Mouse (Mus musculus) midbrain, embryonic 13.5 days (tissue): ENCODE measurements at regions not wholly inside any gene's neighbourhood (a gene's known extent, or its start where the extent isn't known, plus 50 kb on each side); places are given as distances from the start of the nearest gene placed in this dataset.

Source experiments
- ATAC-seq: fragments of 200-750 bp; cut with Nextera tagmentation; 2 replicates; pipeline ENCODE4 v1.8.0; 2017; ENCODE audit warnings: mild to moderate bottlenecking, moderate TSS enrichment, moderate library complexity
- H3K27ac ChIP-seq: fragments of 300-500 bp; sonication (generic); 2 replicates; pipeline ENCODE4 v1.5.1; 2015; ENCODE audit warnings: inconsistent platforms, mild to moderate bottlenecking, moderate library complexity
- H3K27me3 ChIP-seq: fragments of 300-500 bp; sonication (generic); 2 replicates; pipeline ENCODE4 v1.6.1; 2015; ENCODE audit warnings: mild to moderate bottlenecking, inconsistent platforms
- H3K36me3 ChIP-seq: fragments of 300-500 bp; sonication (generic); 2 replicates; pipeline ENCODE4 v1.6.1; 2015; ENCODE audit warnings: mild to moderate bottlenecking, inconsistent platforms
- H3K4me1 ChIP-seq: fragments of 300-500 bp; sonication (generic); replicated peaks from 2 replicates; pipeline ENCODE4 v1.6.1; 2015; ENCODE audit warnings: inconsistent platforms
- H3K4me2 ChIP-seq: fragments of 300-500 bp; sonication (generic); replicated peaks from 2 replicates; pipeline ENCODE4 v1.6.1; 2015; ENCODE audit warnings: moderate library complexity, mild to moderate bottlenecking, inconsistent platforms
- H3K4me3 ChIP-seq: fragments of 300-500 bp; sonication (generic); replicated peaks from 2 replicates; pipeline ENCODE4 v1.5.1; 2015; ENCODE audit warnings: mild to moderate bottlenecking, inconsistent platforms
- H3K9ac ChIP-seq: fragments of 300-500 bp; sonication (generic); replicated peaks from 2 replicates; pipeline ENCODE4 v1.6.1; 2015; ENCODE audit warnings: mild to moderate bottlenecking, inconsistent platforms
- H3K9me3 ChIP-seq: fragments of 300-500 bp; sonication (generic); 2 replicates; pipeline ENCODE4 v1.6.1; 2016; ENCODE audit warnings: mild to moderate bottlenecking, inconsistent platforms
- WGBS: fragments of 180-500 bp; shearing (Covaris S2); methylation state at CpG from one replicate; pipeline ENCODE4 v1.1.7; 2015; 5-methylcytosine and 5-hydroxymethylcytosine counted together

DNA sequence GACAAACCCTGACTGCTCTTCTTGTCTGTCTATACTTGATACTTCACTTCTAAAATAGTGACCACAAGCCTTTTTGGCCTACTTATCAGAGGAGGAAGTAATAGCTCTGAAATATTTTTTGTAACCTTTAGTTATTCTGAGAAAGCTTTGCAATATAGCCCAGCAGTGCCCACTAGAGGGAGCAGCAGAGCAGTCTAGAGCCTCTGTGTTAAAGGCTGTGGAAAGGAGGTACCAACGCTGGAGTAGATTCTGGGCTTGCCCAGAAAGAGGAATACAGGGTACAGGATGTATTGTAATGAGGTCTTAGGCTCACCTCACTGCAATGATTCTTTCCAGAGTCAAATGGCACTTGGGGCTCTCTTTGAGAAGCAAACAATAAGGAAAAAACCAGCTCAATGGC, 151.1 kb downstream of the Dmrta2 start:
- 3% methylated on average over 1 of the region's 1 CpGs for WGBS
- Histone ChIP-seq H3K4me2 (no peak overlapping the region), H3K9me3 (no peaks in the 10 kb centered on the region), H3K36me3 (no peaks in the 10 kb centered on the region), H3K27me3 (no peaks in the 10 kb centered on the region), H3K27ac (peak overlapping the region; percentile 64), H3K4me1 (peaks cover 22% of the 10 kb centered on the region), H3K9ac (no peak overlapping the region), H3K4me3 (no peak overlapping the region)
- peak; percentile 83 for ATAC-seq

DNA sequence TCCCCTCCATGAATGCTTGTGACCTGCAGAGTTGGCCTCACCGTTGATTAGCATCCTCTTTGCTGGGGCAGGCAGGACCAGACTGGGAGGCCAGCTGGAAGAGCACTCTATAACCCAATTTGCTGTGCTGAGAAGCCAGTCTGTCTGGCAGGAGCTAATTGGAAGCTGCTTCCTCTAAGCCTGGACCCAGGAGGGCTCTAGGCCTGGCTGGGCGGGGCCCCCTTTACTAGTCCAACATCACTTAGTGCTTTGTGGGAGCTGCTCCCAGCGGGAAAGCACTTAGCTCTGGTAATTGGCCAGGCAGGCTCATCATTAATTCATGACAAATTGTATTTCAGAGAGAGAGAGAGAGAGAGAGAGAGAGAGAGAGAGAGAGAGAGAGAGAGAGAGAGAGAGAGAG, 151.7 kb downstream of the Dmrta2 start:
- Histone ChIP-seq H3K9ac (no peak overlapping the region), H3K4me3 (no peak overlapping the region), H3K27me3 (no peaks in the 10 kb centered on the region), H3K27ac (peak overlapping the region; percentile 64), H3K4me1 (peaks cover 28% of the 10 kb centered on the region), H3K4me2 (no peak overlapping the region), H3K36me3 (no peaks in the 10 kb centered on the region), H3K9me3 (no peaks in the 10 kb centered on the region)
- 31% methylated on average over 3 of the region's 3 CpGs for WGBS
- ATAC-seq: peak; percentile 94

DNA sequence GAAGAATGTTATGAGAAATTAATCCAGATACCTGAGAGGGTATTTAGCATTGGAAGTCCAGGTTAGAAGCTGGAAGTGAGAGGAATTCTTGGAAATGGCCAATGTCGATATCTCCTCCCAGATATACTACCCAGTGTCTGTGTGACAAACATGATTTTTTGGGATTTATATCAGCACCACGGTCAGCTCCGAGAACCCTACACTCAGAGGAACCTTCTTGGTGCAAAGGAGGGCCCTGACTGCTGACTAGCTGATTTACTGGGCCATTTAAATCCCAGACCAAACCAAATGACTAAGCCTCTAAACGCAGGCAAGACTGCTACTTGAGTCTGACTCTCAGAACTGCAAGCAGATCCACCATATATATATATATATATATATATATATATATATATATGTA, 154.2 kb downstream of the Dmrta2 start:
- no peaks in the 10 kb centered on the region for H3K36me3 ChIP-seq
- H3K27ac ChIP-seq: no peak overlapping the region
- no peaks in the 10 kb centered on the region for H3K27me3 ChIP-seq
- H3K9me3 ChIP-seq: no peaks in the 10 kb centered on the region
- peaks cover 27% of the 10 kb centered on the region for H3K4me1 ChIP-seq
- no peak overlapping the region for H3K4me2 ChIP-seq
- no peak overlapping the region for H3K4me3 ChIP-seq
- 69% methylated on average over 4 of the region's 4 CpGs for WGBS
- H3K9ac ChIP-seq: no peak overlapping the region
- ATAC-seq: no peak

DNA sequence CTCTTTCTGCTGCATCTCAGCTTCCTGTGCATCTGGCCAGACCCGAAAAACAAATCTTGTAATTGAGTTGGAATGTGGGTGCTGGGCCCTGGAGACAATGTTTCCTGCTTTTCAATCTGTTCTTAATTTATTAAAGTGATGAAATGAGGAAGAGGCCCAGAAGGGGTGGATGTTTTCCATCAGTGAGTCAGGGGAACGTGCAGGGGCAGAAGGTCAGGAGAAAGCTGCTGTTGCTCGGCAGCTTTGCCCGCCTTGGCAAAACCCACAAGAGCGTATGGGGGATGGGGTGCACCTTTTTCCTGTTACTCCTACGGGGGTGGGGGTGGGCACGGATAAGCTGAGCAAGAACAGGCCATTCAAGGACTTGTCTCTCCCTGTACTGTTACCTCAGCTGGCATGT, 156.2 kb downstream of the Dmrta2 start:
- no peak for ATAC-seq
- Histone ChIP-seq H3K4me2 (no peak overlapping the region), H3K27ac (no peak overlapping the region), H3K9me3 (no peaks in the 10 kb centered on the region), H3K27me3 (no peaks in the 10 kb centered on the region), H3K36me3 (no peaks in the 10 kb centered on the region), H3K4me1 (peaks cover 17% of the 10 kb centered on the region), H3K4me3 (no peak overlapping the region), H3K9ac (no peak overlapping the region)
- 49% methylated on average over 7 of the region's 7 CpGs for WGBS

DNA sequence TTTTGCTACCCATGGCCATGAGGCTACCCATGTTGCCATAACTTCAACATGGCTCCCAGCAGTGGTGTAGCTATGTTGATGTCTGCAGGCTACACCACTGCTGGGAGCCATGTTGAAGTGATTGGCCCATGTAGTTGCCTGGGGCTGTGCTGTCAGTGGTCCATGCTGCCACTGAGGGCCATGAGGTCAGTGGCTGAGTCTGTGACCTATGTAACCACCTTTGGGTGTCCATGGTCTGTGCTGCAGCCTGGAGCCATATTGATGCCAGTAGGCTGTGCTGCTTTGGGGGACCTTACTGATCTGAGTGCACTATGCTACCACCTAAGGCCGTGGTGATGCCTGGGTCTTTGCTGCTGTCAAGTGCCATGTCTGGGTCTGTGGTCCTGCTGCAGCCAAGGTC, 167.4 kb downstream of the Dmrta2 start:
- Histone ChIP-seq H3K4me2 (no peak overlapping the region), H3K36me3 (no peaks in the 10 kb centered on the region), H3K4me1 (no peaks in the 10 kb centered on the region), H3K9ac (no peak overlapping the region), H3K4me3 (no peak overlapping the region), H3K9me3 (no peaks in the 10 kb centered on the region), H3K27me3 (no peaks in the 10 kb centered on the region), H3K27ac (no peak overlapping the region)
- 85% methylated on average over 1 of the region's 1 CpGs for WGBS
- ATAC-seq: no peak; the same call in 1 of the 2 replicates

DNA sequence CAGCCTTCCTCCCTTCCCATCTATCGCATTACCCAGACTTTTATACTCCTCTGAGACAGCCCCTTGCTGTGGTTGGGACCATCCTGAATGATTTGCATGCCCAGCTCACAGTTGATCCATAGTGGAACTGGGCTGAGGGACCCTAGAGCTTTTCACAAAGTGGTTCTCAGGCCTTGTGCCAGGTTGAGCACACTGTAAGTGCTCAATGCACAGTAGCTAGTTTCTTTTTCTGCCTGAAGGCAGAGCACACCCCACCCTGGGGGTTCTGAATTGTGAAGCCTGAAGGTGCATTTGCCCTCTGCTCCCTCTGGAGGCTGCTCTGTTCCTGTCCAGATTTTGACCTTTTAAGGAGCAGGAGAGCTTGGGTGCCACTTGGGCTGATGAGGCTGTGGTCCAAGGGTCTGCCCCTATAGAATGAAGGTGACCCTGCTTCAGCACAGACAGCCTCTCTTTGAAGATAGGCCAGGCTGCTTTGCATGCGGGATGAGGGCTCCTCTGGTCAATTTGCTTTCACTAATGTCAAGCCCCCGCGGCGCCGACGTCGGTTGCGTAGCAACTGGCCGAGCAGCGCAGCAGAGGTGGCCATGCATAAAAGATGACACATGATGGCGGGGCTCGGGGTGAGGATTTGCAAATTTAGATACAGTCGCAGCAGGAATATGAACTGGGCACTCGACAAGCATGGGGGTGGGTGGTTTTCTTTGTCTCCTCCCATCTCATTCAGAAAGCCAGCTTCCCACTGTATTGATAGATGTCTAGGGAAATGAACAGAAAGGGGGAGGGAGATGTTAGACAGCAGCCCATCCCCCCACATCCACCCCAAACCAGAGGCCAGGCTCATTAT, 174.5 kb downstream of the Dmrta2 start:
- Histone ChIP-seq H3K36me3 (no peaks in the 10 kb centered on the region), H3K4me3 (no peak overlapping the region), H3K9me3 (no peaks in the 10 kb centered on the region), H3K4me2 (peak overlapping the region; percentile 24; the same call in 1 of the 2 replicates), H3K4me1 (peaks cover 36% of the 10 kb centered on the region), H3K27ac (peak overlapping the region; percentile 87), H3K9ac (no peak overlapping the region), H3K27me3 (no peaks in the 10 kb centered on the region)
- 2% methylated on average over 15 of the region's 15 CpGs for WGBS
- peak; percentile 95 for ATAC-seq
